Mouse (Mus musculus) MEL (cell line): ENCODE measurements around the gene Abi3. TPM values are rescaled to one million over a fixed set of nuclear protein-coding genes. Genes with fewer than 3 reads are reported as not detected.

ENCODE experiments used
- DNase-seq: peaks from one replicate; pipeline ENCODE4 v3.0.0; 2011; ENCODE audit warnings: low read depth, low spot score
- H3K27ac ChIP-seq: 2 replicates; pipeline ENCODE4 v1.5.1; 2012; ENCODE audit warnings: low read depth, mild to moderate bottlenecking, control low read depth, low read length, moderate library complexity; ENCODE audit not compliant: control insufficient read depth
- H3K27me3 ChIP-seq, 2 experiments: fragments of 150-350 bp in 1 of 2; sonication (generic) in 1 of 2; 2 replicates each; pipeline ENCODE4 v1.6.1; 2012; ENCODE audit warnings: low read length in 2 of 2, mild to moderate bottlenecking in 2 of 2, improper control_type of control experiment in 1 of 2, moderate library complexity in 1 of 2; ENCODE audit not compliant: insufficient read depth in 2 of 2, control insufficient read depth in 1 of 2
- H3K36me3 ChIP-seq, 2 experiments: 2 replicates each; pipeline ENCODE4 v1.6.1; 2012 to 2014; ENCODE audit warnings: low read length in 2 of 2, improper control_type of control experiment in 1 of 2, inconsistent platforms in 1 of 2, mild to moderate bottlenecking in 1 of 2; ENCODE audit not compliant: insufficient read depth in 2 of 2, control insufficient read depth in 1 of 2
- H3K4me1 ChIP-seq, 2 experiments: fragments of 150-350 bp in 1 of 2; sonication (generic) in 1 of 2; 2 replicates each; pipeline ENCODE4 v1.6.1; 2012; ENCODE audit warnings: low read length in 2 of 2, improper control_type of control experiment in 1 of 2, mild to moderate bottlenecking in 1 of 2; ENCODE audit not compliant: insufficient read depth in 2 of 2, control insufficient read depth in 1 of 2
- H3K4me3 ChIP-seq, 2 experiments: fragments of 150-350 bp in 1 of 2; sonication (generic) in 1 of 2; 2 replicates each; pipeline ENCODE4 v1.5.1; 2012; ENCODE audit warnings: low read depth in 2 of 2, low read length in 2 of 2, mild to moderate bottlenecking in 2 of 2, moderate library complexity in 2 of 2, control low read depth in 1 of 2, improper control_type of control experiment in 1 of 2; ENCODE audit not compliant: control insufficient read depth in 1 of 2, insufficient read depth in 1 of 2
- H3K79me2 ChIP-seq: 2 replicates; pipeline ENCODE4 v1.6.1; 2012; ENCODE audit warnings: mild to moderate bottlenecking, low read length, moderate library complexity; ENCODE audit not compliant: control insufficient read depth, poor library complexity, insufficient read depth
- H3K9ac ChIP-seq: 2 replicates; pipeline ENCODE4 v1.6.1; 2012; ENCODE audit warnings: low read depth, mild to moderate bottlenecking, control low read depth, low read length, moderate library complexity; ENCODE audit not compliant: control insufficient read depth, poor library complexity, severe bottlenecking
- H3K9me3 ChIP-seq: fragments of 150-350 bp; sonication (generic); replicated peaks from 2 replicates; pipeline ENCODE4 v1.6.1; 2012; ENCODE audit warnings: mild to moderate bottlenecking, low read length, improper control_type of control experiment, moderate library complexity; ENCODE audit not compliant: insufficient read depth
- ELF1 ChIP-seq: IDR thresholded peaks from 2 replicates; pipeline ENCODE4 v1.6.1; 2014; ENCODE audit warnings: low read depth, mild to moderate bottlenecking, inconsistent platforms, low read length, improper control_type of control experiment, moderate library complexity
- GABPA ChIP-seq: IDR thresholded peaks from 2 replicates; pipeline ENCODE4 v1.6.1; 2012; ENCODE audit warnings: low read depth, mild to moderate bottlenecking, inconsistent platforms, low read length, improper control_type of control experiment, moderate library complexity
- KAT2A ChIP-seq: conservative IDR thresholded peaks from 2 replicates; pipeline ENCODE4 v1.6.1; 2012; ENCODE audit warnings: low read depth, low read length, improper control_type of control experiment, inconsistent platforms
- MAFK ChIP-seq: IDR thresholded peaks from 2 replicates; pipeline ENCODE4 v1.6.1; 2011; ENCODE audit warnings: low read depth, mild to moderate bottlenecking, low read length, improper control_type of control experiment, borderline replicate concordance
- MAX ChIP-seq: IDR thresholded peaks from 2 replicates; pipeline ENCODE4 v1.6.1; 2011; ENCODE audit warnings: low read length, improper control_type of control experiment
- MEF2A ChIP-seq: IDR thresholded peaks from 2 replicates; pipeline ENCODE4 v1.6.1; 2014; ENCODE audit warnings: low read depth, mild to moderate bottlenecking, inconsistent platforms, low read length, improper control_type of control experiment; ENCODE audit not compliant: poor library complexity, insufficient replicate concordance, severe bottlenecking; ENCODE audit errors: extremely low read depth
- NRF1 ChIP-seq: IDR thresholded peaks from 2 replicates; pipeline ENCODE4 v1.6.1; 2014; ENCODE audit warnings: low read depth, mild to moderate bottlenecking, inconsistent platforms, low read length, improper control_type of control experiment, moderate library complexity; ENCODE audit not compliant: poor library complexity, insufficient read depth, severe bottlenecking
- POLR2A ChIP-seq, 2 experiments: IDR thresholded peaks; 2 replicates each; pipeline ENCODE4 v1.6.1; 2011 to 2012; ENCODE audit warnings: low read length in 2 of 2, mild to moderate bottlenecking in 2 of 2, control low read depth in 1 of 2, improper control_type of control experiment in 1 of 2, low read depth in 1 of 2, moderate library complexity in 1 of 2; ENCODE audit not compliant: control insufficient read depth in 1 of 2, insufficient read depth in 1 of 2, poor library complexity in 1 of 2
- POLR2AphosphoS2 ChIP-seq: IDR thresholded peaks from 2 replicates; pipeline ENCODE4 v1.6.1; 2011; ENCODE audit warnings: low read length, improper control_type of control experiment
- POLR2AphosphoS5 ChIP-seq: IDR thresholded peaks from 2 replicates; pipeline ENCODE4 v1.6.1; 2012; ENCODE audit warnings: low read depth, borderline replicate concordance, mild to moderate bottlenecking, inconsistent platforms, low read length, moderate library complexity, mixed read lengths
- RAD21 ChIP-seq: IDR thresholded peaks from 2 replicates; pipeline ENCODE4 v1.6.1; 2011; ENCODE audit warnings: mild to moderate bottlenecking, low read depth, low read length, improper control_type of control experiment
- SIN3A ChIP-seq: IDR thresholded peaks from 2 replicates; pipeline ENCODE4 v1.6.1; 2012; ENCODE audit warnings: low read length, improper control_type of control experiment, inconsistent platforms
- TBP ChIP-seq: IDR thresholded peaks from 2 replicates; pipeline ENCODE4 v1.8.0; 2011; ENCODE audit warnings: low read depth, low read length, improper control_type of control experiment
- TCF12 ChIP-seq: IDR thresholded peaks from 2 replicates; pipeline ENCODE4 v1.6.1; 2014; ENCODE audit warnings: low read depth, mild to moderate bottlenecking, inconsistent platforms, low read length, improper control_type of control experiment, moderate library complexity
- USF2 ChIP-seq, 2 experiments: IDR thresholded peaks; 2 replicates each; pipeline ENCODE4 v1.6.1; 2011 to 2012; ENCODE audit warnings: improper control_type of control experiment in 2 of 2, low read length in 2 of 2, borderline replicate concordance in 1 of 2, inconsistent platforms in 1 of 2, low read depth in 1 of 2, mild to moderate bottlenecking in 1 of 2; ENCODE audit not compliant: insufficient read depth in 1 of 2
- ZC3H11A ChIP-seq: IDR thresholded peaks from 2 replicates; pipeline ENCODE4 v1.6.1; 2012; ENCODE audit warnings: low read depth, mild to moderate bottlenecking, inconsistent platforms, low read length, improper control_type of control experiment
- ZKSCAN1 ChIP-seq: IDR thresholded peaks from 2 replicates; pipeline ENCODE4 v1.6.1; 2012; ENCODE audit warnings: low read depth, mild to moderate bottlenecking, inconsistent platforms, low read length, improper control_type of control experiment, moderate library complexity
- ZMIZ1 ChIP-seq: IDR thresholded peaks from 2 replicates; pipeline ENCODE4 v1.6.1; 2012; ENCODE audit warnings: low read depth, mild to moderate bottlenecking, inconsistent platforms, low read length, improper control_type of control experiment, moderate library complexity
- polyA plus RNA-seq, 2 experiments: library from polyadenylated mRNA; stranded (reverse) in 1 of 2; unstranded in 1 of 2; fragments of >175 nt in 1 of 2; fragments of >200 nt in 1 of 2; gene quantifications; 2 replicates each; pipeline versions ENCODE4 v1.2.1 to v1.2.4; 2012; ENCODE audit warnings: low replicate concordance in 2 of 2, low read depth in 1 of 2; ENCODE audit not compliant: insufficient read length in 2 of 2, insufficient read depth in 1 of 2, missing spikeins in 1 of 2
- total RNA-seq: library from RNA; depleted of rRNA; stranded (reverse); fragments of 300-350 nt; gene quantifications from 2 replicates; pipeline ENCODE4 v1.2.3, GENCODE M21; 2012

Gene Abi3
- total and polyA plus RNA-seq, 3 experiments: 3.3 to 15.4 TPM; not detected in 1

DNA sequence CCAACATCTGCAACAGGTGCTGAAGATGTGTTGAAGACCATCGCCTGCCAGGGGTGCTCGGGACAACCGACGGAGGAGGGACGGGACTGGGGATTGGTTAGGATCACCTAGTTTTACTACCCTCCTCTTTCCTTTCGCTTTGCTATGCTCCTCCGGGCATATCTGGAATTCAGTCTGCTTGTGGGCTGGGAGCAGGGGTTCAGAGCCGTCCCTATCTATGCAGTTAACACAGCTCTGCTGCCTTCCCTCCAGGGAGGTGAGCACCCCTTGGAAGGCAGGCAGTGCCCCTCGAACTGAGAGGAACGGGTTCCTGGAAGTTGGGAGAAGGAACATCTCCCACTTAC, 11.0 kb downstream of the Abi3 start:
- H3K79me2 ChIP-seq: no peaks in the 10 kb centered on the region; the same call in 1 of the 2 replicates
- no peak for TF ChIP-seq KAT2A
- TF ChIP-seq POLR2AphosphoS2: no peak
- no peak for TF ChIP-seq SIN3A
- no peak for TF ChIP-seq POLR2AphosphoS5
- TF ChIP-seq ELF1: no peak
- H3K36me3 ChIP-seq: peaks cover 0 to 34% of the 10 kb centered on the region in 2 experiments; a peak in 2 of 4 replicates
- DNase-seq: no peak
- no peaks in the 10 kb centered on the region for H3K27me3 ChIP-seq
- no peak overlapping the region for H3K27ac ChIP-seq
- no peak overlapping the region for H3K9ac ChIP-seq
- H3K4me3 ChIP-seq: no peak overlapping the region
- peaks cover 32 to 59% of the 10 kb centered on the region in 2 experiments for H3K4me1 ChIP-seq
- H3K9me3 ChIP-seq: no peaks in the 10 kb centered on the region

DNA sequence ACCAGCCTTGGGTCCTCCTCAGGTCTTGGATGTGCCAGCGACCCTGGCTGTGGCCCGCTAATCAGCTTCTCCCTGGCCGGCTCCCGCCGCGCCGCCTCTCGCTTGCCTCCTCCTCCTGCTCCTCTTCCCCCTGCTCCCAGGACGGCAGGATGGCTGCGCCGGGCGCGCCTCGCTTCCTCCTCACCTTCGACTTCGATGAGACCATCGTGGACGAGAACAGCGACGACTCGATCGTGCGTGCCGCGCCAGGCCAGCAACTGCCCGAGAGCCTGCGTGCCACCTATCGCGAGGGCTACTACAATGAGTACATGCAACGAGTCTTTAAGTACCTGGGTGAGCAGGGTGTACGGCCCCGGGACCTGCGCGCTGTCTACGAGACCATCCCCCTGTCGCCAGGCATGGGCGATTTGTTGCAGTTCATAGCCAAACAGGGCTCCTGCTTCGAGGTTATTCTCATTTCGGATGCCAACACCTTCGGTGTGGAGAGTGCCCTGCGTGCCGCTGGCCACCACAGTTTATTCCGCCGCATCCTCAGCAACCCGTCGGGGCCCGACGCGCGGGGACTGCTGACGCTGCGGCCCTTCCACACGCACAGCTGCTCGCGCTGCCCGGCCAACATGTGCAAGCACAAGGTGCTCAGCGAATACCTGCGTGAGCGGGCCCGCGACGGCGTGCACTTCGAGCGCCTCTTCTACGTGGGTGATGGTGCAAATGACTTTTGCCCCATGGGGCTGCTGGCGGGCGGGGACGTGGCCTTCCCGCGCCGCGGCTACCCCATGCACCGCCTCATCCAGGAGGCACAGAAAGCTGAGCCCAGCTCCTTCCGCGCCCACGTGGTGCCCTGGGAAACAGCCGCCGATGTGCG, 11.6 kb downstream of the Abi3 start:
- Histone ChIP-seq H3K27me3 (no peaks in the 10 kb centered on the region), H3K79me2 (no peaks in the 10 kb centered on the region; the same call in 1 of the 2 replicates), H3K36me3 (peaks cover 0 to 29% of the 10 kb centered on the region in 2 experiments; a peak in 2 of 4 replicates), H3K27ac (no peak overlapping the region), H3K9ac (no peak overlapping the region), H3K9me3 (no peaks in the 10 kb centered on the region), H3K4me1 (peaks cover 26 to 55% of the 10 kb centered on the region in 2 experiments), H3K4me3 (no peak overlapping the region)
- no peak for DNase-seq
- TF ChIP-seq ZMIZ1 (no peak), MEF2A (no peak), USF2 (IDR thresholded peaks at IDR 0.05; ENCODE audit: borderline replicate concordance in 1 of 2, insufficient read depth in 1 of 2, low read depth in 1 of 2, low read length in 2 of 2) (no peak)

DNA sequence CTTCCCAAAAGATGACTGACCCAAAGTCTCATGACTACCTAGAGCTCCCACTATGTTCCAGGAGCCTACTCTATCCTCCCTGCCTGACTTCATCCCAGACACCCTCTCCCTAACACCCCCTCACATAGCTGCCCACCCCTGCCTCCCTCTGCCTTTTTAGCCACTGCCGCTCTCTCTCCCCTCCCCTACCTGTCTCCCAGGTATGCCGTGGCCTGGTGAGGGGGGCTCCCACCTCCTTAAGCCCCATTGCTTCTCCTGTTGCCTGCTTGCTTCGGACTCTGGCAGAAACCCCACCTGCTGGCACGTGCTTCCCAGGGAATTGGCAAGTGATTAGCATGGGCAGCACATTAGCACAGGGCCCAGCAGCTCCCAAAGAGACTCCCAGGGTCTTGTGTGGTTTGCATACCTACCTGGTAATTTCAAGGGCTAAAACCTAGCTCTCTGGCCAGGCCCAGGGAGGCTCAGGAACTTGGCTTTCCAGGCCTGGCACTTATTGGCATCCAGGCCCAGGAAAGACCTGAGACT, 12.7 kb downstream of the Abi3 start:
- TF ChIP-seq RAD21 (no peak), ZKSCAN1 (no peak), TBP (no peak), ELF1 (no peak), POLR2AphosphoS5 (no peak), TCF12 (no peak), ZC3H11A (no peak), MAFK (no peak), NRF1 (no peak), GABPA (no peak), KAT2A (no peak), POLR2A (IDR thresholded peaks at IDR 0.05; ENCODE audit: control insufficient read depth in 1 of 2, insufficient read depth in 1 of 2, low read depth in 1 of 2, low read length in 2 of 2, poor library complexity in 1 of 2) (no peak), ZMIZ1 (no peak), MAX (no peak)
- peaks cover 2% of the 10 kb centered on the region; the same call in 1 of the 2 replicates for H3K79me2 ChIP-seq
- no peak for DNase-seq
- H3K4me1 ChIP-seq: peaks cover 31 to 57% of the 10 kb centered on the region in 2 experiments
- H3K27me3 ChIP-seq: no peaks in the 10 kb centered on the region
- H3K36me3 ChIP-seq: peaks cover 0 to 33% of the 10 kb centered on the region in 2 experiments; a peak in 2 of 4 replicates
- H3K9me3 ChIP-seq: no peaks in the 10 kb centered on the region
- H3K4me3 ChIP-seq: no peak overlapping the region
- H3K9ac ChIP-seq: no peak overlapping the region
- H3K27ac ChIP-seq: no peak overlapping the region
